Mouse (Mus musculus): ENCODE measurements around the gene Cd37.

DNA sequence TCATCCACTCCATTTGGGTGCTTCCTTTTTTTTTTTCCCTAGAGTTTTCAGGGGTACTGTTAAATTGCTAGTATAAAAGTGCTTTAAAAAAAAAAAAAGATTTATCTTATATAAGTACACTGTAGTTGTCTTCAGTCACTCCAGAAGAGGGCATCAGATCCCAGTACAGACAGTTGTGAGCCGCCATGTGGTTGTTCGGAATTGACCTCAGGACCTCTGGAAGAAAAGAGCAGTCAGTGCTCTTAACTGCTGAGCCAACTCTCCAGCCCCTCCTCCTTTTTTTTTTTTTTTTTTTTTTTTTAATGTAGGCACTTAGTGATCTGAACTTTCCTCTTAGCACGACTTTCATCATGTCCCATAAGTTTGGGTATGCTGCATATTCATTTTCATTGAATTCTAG, 8.8 kb upstream of the Cd37 start:
- no peak for TF ChIP-seq CTCF (conservative IDR thresholded peaks at IDR 0.05; ENCODE audit: low read length)
- TF ChIP-seq NANOG (IDR thresholded peaks at IDR 0.05; ENCODE audit: borderline replicate concordance, low read length), result no peak
- no peak for TF ChIP-seq POU5F1 (IDR thresholded peaks at IDR 0.05; ENCODE audit: borderline replicate concordance, low read length)

All from E14TG2a.4 (cell line).